Mouse (Mus musculus) stomach, embryonic 14.5 days (tissue): Measurements from ENCODE around the gene Unk. TPM values are rescaled to one million over a fixed set of nuclear protein-coding genes. Genes with fewer than 3 reads are reported as not detected.
A peak's percentile ranks its signal among the peaks of the same experiment; 100 is the strongest.
"Not testable (repeated sequence)": the region's sequence is repeated elsewhere in the genome, so short reads cannot be mapped to it uniquely, and the experiment has no call there.

Experiments used
- ATAC-seq: fragments of 200-750 bp; cut with Nextera tagmentation; 2 replicates; pipeline ENCODE4 v1.8.0; 2017; ENCODE audit warnings: low read depth, moderate TSS enrichment; ENCODE audit not compliant: insufficient number of reproducible peaks, insufficient read depth, low FRiP score
- H3K27ac ChIP-seq: fragments of 300-500 bp; sonication (generic); 2 replicates; pipeline ENCODE4 v1.5.1; 2014; ENCODE audit warnings: mild to moderate bottlenecking, low read length, moderate library complexity, mixed read lengths
- H3K27me3 ChIP-seq: fragments of 300-500 bp; sonication (generic); 2 replicates; pipeline ENCODE4 v1.6.1; 2014; ENCODE audit warnings: low read length, control low read depth, mixed read lengths; ENCODE audit not compliant: control insufficient read depth, insufficient read depth
- H3K36me3 ChIP-seq: fragments of 300-500 bp; sonication (generic); 2 replicates; pipeline ENCODE4 v1.6.1; 2014; ENCODE audit warnings: mild to moderate bottlenecking, control low read depth, low read length, moderate library complexity, mixed read lengths; ENCODE audit not compliant: control insufficient read depth, insufficient read depth
- H3K4me1 ChIP-seq: fragments of 300-500 bp; sonication (generic); 2 replicates; pipeline ENCODE4 v1.6.1; 2014; ENCODE audit warnings: low read length, control low read depth, mixed read lengths; ENCODE audit not compliant: control insufficient read depth, insufficient read depth
- H3K4me2 ChIP-seq: fragments of 300-500 bp; sonication (generic); replicated peaks from 2 replicates; pipeline ENCODE4 v1.6.1; 2014; ENCODE audit warnings: low read depth, low read length, control low read depth
- H3K4me3 ChIP-seq: fragments of 300-500 bp; sonication (generic); 2 replicates; pipeline ENCODE4 v1.5.1; 2014; ENCODE audit warnings: low read depth, low read length, control low read depth
- H3K9ac ChIP-seq: fragments of 300-500 bp; sonication (generic); replicated peaks from 2 replicates; pipeline ENCODE4 v1.6.1; 2014; ENCODE audit warnings: low read depth, mild to moderate bottlenecking, control low read depth, low read length, moderate library complexity, mixed read lengths
- H3K9me3 ChIP-seq: fragments of 300-500 bp; sonication (generic); 2 replicates; pipeline ENCODE4 v1.6.1; 2016; ENCODE audit warnings: low read depth, low read length, control low read depth; ENCODE audit not compliant: control insufficient read depth
- WGBS: fragments of 180-500 bp; shearing (Covaris S2); extraction: QIAGEN DNeasy Blood & Tissue Kit; methylation state at CpG from one replicate; pipeline ENCODE4 v1.1.7; 2014; 5-methylcytosine and 5-hydroxymethylcytosine counted together
- polyA plus RNA-seq: library from polyadenylated mRNA; unstranded; fragments of >200 nt; fragmentation: Nextera tagmentation; extraction: Ambion mirVana; gene quantifications from 2 replicates; pipeline ENCODE4 v1.2.1, GENCODE M21; 2014

Unk gene
- polyA plus RNA-seq, 1 experiment from 2014 or later = 31.6 TPM

DNA sequence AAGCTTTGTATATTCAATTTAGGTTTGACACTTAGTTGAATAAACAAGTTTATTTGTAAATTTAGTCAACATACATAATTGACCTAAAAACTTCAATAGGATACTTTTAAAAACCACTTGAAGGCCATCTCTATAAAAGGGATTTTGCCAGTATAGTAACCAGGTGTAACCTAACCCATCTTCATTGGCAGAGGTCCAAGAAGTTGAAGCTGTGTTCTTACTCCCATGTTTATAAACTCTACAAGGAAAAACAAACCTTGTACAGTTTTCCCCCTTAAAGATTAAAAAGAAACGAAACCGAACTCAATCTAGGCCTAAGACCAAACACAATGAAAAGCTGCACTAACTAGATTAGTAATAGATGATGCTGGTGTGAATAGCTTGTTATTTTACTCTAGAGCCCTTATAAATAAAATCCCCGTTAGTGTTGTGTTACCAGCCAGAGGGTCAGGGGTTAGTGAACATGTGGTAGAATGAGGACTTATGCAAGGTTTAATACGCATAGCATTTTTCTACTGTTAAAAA is 7.8 kb upstream of the Unk start:
- Histone ChIP-seq H3K4me2 (peak overlapping the region; percentile 56), H3K27me3 (no peaks in the 10 kb centered on the region), H3K36me3 (peaks cover 12% of the 10 kb centered on the region), H3K9ac (peak overlapping the region; percentile 1; the same call in 1 of the 2 replicates), H3K4me3 (peak overlapping the region; percentile 90), H3K4me1 (0 out of 2 replicates have a peak, but pooled peaks cover 5% of the 10 kb centered on the region), H3K9me3 (no peaks in the 10 kb centered on the region), H3K27ac (no peak overlapping the region)
- ATAC-seq = no peak
- whole genome bisulfite sequencing = 44% methylated on average over 4 of the region's 4 CpGs

DNA sequence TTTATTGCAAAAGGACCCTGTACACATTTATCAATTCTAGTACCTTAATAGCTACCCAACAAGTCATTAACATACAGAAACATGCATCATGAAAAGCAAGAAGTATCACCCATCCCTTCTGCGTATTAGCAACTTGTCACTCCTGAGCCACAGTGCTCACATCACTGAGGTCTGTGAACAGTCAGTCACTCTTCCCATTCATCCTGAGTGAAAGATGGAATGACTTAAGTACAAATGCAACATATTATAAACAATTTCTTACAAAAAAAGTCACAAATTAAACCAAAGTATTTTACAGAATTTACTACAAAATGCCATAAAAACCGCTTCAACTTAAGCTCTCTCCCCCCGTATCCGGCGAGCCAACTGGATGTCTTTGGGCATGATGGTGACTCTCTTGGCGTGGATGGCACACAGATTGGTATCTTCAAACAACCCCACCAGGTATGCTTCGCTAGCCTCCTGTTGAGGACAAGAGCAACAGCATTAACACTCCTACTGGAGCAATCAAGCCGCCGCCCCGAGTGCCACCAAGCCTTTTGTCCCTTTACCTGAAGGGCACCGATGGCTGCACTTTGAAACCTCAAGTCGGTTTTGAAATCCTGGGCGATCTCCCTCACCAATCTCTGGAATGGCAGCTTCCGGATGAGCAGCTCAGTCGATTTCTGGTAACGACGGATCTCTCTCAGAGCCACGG is 6.9 kb upstream of the Unk start:
- peak overlapping the region; percentile 90 for H3K4me3 ChIP-seq
- H3K4me1 ChIP-seq, H3K27me3 ChIP-seq, H3K9me3 ChIP-seq, ATAC-seq: not testable (repeated sequence)
- WGBS = 3% methylated on average over 18 of the region's 18 CpGs
- H3K36me3 ChIP-seq = peaks cover 12% of the 10 kb centered on the region
- peak overlapping the region; percentile 100 for H3K27ac ChIP-seq
- peak overlapping the region; percentile 56 for H3K4me2 ChIP-seq
- H3K9ac ChIP-seq = peak overlapping the region; percentile 99

DNA sequence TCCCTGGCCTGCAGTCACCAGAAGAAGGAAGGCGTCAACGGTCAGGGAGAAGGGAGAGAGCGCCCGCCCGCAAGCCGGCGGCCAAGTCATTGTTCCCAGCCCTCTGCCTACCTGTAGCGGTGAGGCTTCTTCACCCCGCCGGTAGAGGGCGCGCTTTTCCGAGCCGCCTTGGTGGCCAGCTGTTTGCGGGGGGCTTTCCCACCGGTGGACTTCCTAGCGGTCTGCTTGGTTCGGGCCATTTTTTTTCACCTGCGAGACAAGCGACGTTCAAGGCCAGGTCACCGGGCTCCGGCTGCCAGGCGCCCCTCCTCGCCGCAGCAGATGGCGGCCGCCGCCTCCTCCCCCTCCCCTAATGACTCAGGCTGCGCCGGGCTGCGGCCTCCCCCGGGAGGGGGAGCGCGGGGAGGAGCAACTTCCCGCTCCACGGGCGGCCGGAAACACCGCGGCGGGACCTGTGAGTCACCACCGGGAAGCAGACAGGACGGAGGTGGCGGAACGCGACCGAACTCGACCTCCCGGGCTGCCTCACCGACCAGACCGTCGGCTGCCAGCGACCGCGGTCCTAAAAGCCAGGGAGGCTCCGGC is 6.3 kb upstream of the Unk start:
- Histone ChIP-seq H3K9me3 (no peaks in the 10 kb centered on the region), H3K36me3 (peaks cover 12% of the 10 kb centered on the region), H3K27ac (peak overlapping the region; percentile 100), H3K4me1 (0 out of 2 replicates have a peak, but pooled peaks cover 5% of the 10 kb centered on the region), H3K27me3 (no peaks in the 10 kb centered on the region), H3K4me3 (peak overlapping the region; percentile 90), H3K9ac (peak overlapping the region; percentile 99), H3K4me2 (peak overlapping the region; percentile 56)
- ATAC-seq = peak; percentile 64
- WGBS = under 1% methylated on average over 52 of the region's 57 CpGs

DNA sequence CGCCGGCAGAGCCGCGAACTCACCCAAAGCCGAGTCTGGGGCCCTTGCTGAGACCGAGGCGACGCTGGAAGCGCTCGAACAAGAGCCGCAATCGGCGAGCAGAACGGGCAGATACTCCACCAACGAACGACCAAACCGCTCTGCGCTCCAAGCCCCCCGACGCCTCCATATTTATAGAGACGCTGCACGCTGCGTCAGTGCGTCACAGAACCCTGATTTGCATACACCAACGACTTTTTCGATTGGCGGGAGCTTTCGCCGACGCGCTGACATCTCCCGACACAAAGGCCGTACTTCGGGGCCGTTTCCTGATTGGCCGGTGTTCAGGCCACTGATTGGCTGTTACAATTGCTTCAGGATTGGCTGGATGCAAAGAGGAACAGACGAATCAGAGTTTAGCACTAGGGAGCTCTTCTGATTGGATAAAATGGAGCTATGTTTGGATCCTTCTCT is 5.7 kb upstream of the Unk start:
- peak overlapping the region; percentile 99 for H3K9ac ChIP-seq
- peaks cover 12% of the 10 kb centered on the region for H3K36me3 ChIP-seq
- H3K27ac ChIP-seq = peak overlapping the region; percentile 100
- H3K27me3 ChIP-seq = no peaks in the 10 kb centered on the region
- peak overlapping the region; percentile 90 for H3K4me3 ChIP-seq
- WGBS = under 1% methylated on average over 37 of the region's 37 CpGs
- 0 out of 2 replicates have a peak, but pooled peaks cover 5% of the 10 kb centered on the region for H3K4me1 ChIP-seq
- no peaks in the 10 kb centered on the region for H3K9me3 ChIP-seq
- no peak overlapping the region for H3K4me2 ChIP-seq
- ATAC-seq = peak; percentile 94

DNA sequence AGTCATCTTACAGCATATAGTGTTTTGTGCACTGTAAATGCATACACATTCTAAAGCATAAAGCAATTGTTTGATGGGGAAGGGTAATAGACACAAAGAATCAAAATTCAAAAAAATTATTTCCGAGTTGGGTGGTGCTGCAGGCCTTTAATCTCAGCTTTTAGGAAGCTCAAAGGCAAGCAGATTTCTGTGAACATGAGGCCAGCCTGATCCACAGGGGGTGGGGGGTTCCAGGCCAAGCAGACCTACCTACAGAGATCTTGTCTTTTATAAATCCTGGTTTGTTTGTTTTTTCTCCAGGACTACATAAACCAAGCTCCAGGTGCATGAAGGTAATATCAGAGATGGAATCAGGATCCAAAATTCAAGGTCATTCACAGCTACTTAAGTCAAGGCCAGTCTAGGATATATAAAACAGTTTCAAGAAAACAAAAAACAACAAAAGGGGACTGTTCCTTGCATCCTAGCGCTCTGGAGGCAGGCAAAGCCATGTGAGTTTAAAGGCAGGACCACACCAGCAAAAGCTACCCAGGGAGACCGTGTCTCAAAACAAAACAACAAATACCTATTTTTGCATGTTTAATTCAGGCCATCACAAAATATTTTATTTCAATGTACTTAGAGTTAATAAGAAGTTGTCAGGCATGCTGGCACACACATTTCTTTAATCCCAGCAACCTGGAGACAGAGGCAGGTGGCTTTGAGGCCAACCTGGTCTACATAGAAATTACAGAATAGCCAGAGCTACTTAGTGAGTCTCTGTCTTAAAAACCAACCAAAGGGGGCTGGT is 4.9 kb upstream of the Unk start:
- WGBS = 88% methylated on average over 3 of the region's 3 CpGs
- Histone ChIP-seq H3K4me2 (no peak overlapping the region), H3K9me3 (no peaks in the 10 kb centered on the region), H3K9ac (no peak overlapping the region), H3K27me3 (no peaks in the 10 kb centered on the region), H3K4me3 (no peak overlapping the region), H3K27ac (no peak overlapping the region), H3K36me3 (peaks cover 12% of the 10 kb centered on the region), H3K4me1 (0 out of 2 replicates have a peak, but pooled peaks cover 5% of the 10 kb centered on the region)
- no peak for ATAC-seq

DNA sequence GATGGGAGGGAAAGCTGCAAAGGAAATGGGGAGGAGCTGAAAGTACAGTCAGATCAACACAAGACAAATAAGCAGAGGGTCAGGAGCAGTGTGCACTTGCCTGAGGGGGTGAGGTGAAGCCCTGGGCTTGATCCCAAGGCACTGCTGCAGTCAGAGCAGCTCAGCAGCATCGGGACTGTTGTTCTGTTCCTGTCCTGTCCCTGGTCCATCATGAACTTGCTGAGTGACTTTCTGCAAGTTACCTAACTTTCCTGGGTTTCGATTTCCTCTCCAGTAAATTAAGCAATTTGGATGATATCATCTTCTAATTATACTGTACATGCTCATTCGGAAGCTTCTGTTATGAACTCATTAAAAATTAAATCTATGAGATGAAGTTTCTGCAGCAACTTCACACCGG is 2.4 kb upstream of the Unk start, which contains the start of gene H3f3b:
Gene H3f3b (minus strand): TSS at position 207 of the 400 bp plus-strand sequence.
- WGBS = 81% methylated on average over 4 of the region's 4 CpGs
- peaks cover 7% of the 10 kb centered on the region; the same call in 1 of the 2 replicates for H3K4me1 ChIP-seq
- no peaks in the 10 kb centered on the region for H3K27me3 ChIP-seq
- no peak for ATAC-seq
- no peak within 1 kb of the TSS for H3K27ac ChIP-seq
- no peaks in the 10 kb centered on the region for H3K9me3 ChIP-seq
- no peak within 1 kb of the TSS for H3K9ac ChIP-seq
- H3K4me2 ChIP-seq = no peak within 1 kb of the TSS
- no peaks in the 10 kb centered on the region for H3K36me3 ChIP-seq
- no peak within 1 kb of the TSS for H3K4me3 ChIP-seq

DNA sequence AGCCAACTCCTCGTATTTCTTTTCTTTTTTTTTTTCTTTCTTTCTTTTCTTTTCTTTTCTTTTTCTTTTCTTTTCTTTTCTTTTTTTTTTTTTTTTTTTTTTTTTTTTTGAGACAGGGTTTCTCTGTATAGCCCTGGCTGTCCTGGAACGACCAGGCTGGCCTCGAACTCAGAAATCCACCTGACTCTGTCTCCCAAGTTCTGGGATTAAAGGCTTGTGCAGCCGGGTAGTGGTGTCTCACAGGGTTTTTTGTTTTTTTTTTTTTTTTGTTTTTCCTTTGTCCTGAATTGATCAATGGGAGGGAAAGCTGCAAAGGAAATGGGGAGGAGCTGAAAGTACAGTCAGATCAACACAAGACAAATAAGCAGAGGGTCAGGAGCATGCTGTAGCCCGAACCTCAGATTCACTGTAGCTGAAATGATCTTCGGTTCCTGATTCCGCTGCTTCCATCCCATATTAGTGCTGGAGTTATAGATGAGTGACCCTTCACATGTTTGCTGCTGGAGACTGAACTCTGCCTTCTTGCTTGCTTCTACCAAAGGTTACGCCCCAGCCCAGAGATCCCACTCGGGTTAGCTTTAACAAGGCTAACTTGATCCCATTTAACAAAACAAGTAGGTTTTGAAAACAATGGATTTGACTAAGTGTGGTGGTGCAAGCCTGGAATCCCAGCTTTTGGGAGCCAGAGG is 1.8 kb upstream of the Unk start:
- H3K4me2 ChIP-seq = no peak overlapping the region
- H3K4me1 ChIP-seq = peaks cover 7% of the 10 kb centered on the region; the same call in 1 of the 2 replicates
- ATAC-seq = no peak
- no peak overlapping the region for H3K4me3 ChIP-seq
- no peaks in the 10 kb centered on the region for H3K27me3 ChIP-seq
- 0 out of 2 replicates have a peak, but pooled peaks cover 1% of the 10 kb centered on the region for H3K36me3 ChIP-seq
- H3K9me3 ChIP-seq = no peaks in the 10 kb centered on the region
- H3K9ac ChIP-seq = no peak overlapping the region
- WGBS = 77% methylated on average over 9 of the region's 9 CpGs
- H3K27ac ChIP-seq = no peak overlapping the region
